Mouse (Mus musculus) MEL (cell line): Measurements from ENCODE around the gene Cc2d1a. TPM values are rescaled to one million over a fixed set of nuclear protein-coding genes. Genes with fewer than 3 reads are reported as not detected.

Experiments
- DNase-seq: peaks from one replicate; pipeline ENCODE4 v3.0.0; 2011; ENCODE audit warnings: low read depth, low spot score
- H3K27ac ChIP-seq: 2 replicates; pipeline ENCODE4 v1.5.1; 2012; ENCODE audit warnings: low read depth, mild to moderate bottlenecking, control low read depth, low read length, moderate library complexity; ENCODE audit not compliant: control insufficient read depth
- H3K27me3 ChIP-seq, 2 experiments: fragments of 150-350 bp in 1 of 2; sonication (generic) in 1 of 2; 2 replicates each; pipeline ENCODE4 v1.6.1; 2012; ENCODE audit warnings: low read length in 2 of 2, mild to moderate bottlenecking in 2 of 2, improper control_type of control experiment in 1 of 2, moderate library complexity in 1 of 2; ENCODE audit not compliant: insufficient read depth in 2 of 2, control insufficient read depth in 1 of 2
- H3K36me3 ChIP-seq, 2 experiments: 2 replicates each; pipeline ENCODE4 v1.6.1; 2012 to 2014; ENCODE audit warnings: low read length in 2 of 2, improper control_type of control experiment in 1 of 2, inconsistent platforms in 1 of 2, mild to moderate bottlenecking in 1 of 2; ENCODE audit not compliant: insufficient read depth in 2 of 2, control insufficient read depth in 1 of 2
- H3K4me1 ChIP-seq, 2 experiments: fragments of 150-350 bp in 1 of 2; sonication (generic) in 1 of 2; 2 replicates each; pipeline ENCODE4 v1.6.1; 2012; ENCODE audit warnings: low read length in 2 of 2, improper control_type of control experiment in 1 of 2, mild to moderate bottlenecking in 1 of 2; ENCODE audit not compliant: insufficient read depth in 2 of 2, control insufficient read depth in 1 of 2
- H3K4me3 ChIP-seq, 2 experiments: fragments of 150-350 bp in 1 of 2; sonication (generic) in 1 of 2; 2 replicates each; pipeline ENCODE4 v1.5.1; 2012; ENCODE audit warnings: low read depth in 2 of 2, low read length in 2 of 2, mild to moderate bottlenecking in 2 of 2, moderate library complexity in 2 of 2, control low read depth in 1 of 2, improper control_type of control experiment in 1 of 2; ENCODE audit not compliant: control insufficient read depth in 1 of 2, insufficient read depth in 1 of 2
- H3K79me2 ChIP-seq: 2 replicates; pipeline ENCODE4 v1.6.1; 2012; ENCODE audit warnings: mild to moderate bottlenecking, low read length, moderate library complexity; ENCODE audit not compliant: control insufficient read depth, poor library complexity, insufficient read depth
- H3K9ac ChIP-seq: 2 replicates; pipeline ENCODE4 v1.6.1; 2012; ENCODE audit warnings: low read depth, mild to moderate bottlenecking, control low read depth, low read length, moderate library complexity; ENCODE audit not compliant: control insufficient read depth, poor library complexity, severe bottlenecking
- H3K9me3 ChIP-seq: fragments of 150-350 bp; sonication (generic); replicated peaks from 2 replicates; pipeline ENCODE4 v1.6.1; 2012; ENCODE audit warnings: mild to moderate bottlenecking, low read length, improper control_type of control experiment, moderate library complexity; ENCODE audit not compliant: insufficient read depth
- BHLHE40 ChIP-seq: IDR thresholded peaks from 2 replicates; pipeline ENCODE4 v1.6.1; 2012; ENCODE audit warnings: low read depth, mild to moderate bottlenecking, inconsistent platforms, low read length, improper control_type of control experiment, borderline replicate concordance
- CHD1 ChIP-seq: IDR thresholded peaks from 2 replicates; pipeline ENCODE4 v1.6.1; 2012; ENCODE audit warnings: low read depth, mild to moderate bottlenecking, inconsistent platforms, low read length, improper control_type of control experiment
- CHD2 ChIP-seq: IDR thresholded peaks from 2 replicates; pipeline ENCODE4 v1.6.1; 2011; ENCODE audit warnings: low read length, improper control_type of control experiment
- CTCF ChIP-seq, 3 experiments: IDR thresholded peaks in 2 of 3; conservative IDR thresholded peaks in 1 of 3; 2 replicates each; pipeline ENCODE4 v1.5.1; 2011 to 2012; ENCODE audit warnings: low read length in 3 of 3, low read depth in 2 of 3, mild to moderate bottlenecking in 2 of 3, improper control_type of control experiment in 1 of 3, inconsistent platforms in 1 of 3, mixed read lengths in 1 of 3, moderate library complexity in 1 of 3; ENCODE audit not compliant: control insufficient read depth in 1 of 3, insufficient read depth in 1 of 3, poor library complexity in 1 of 3, severe bottlenecking in 1 of 3
- GABPA ChIP-seq: IDR thresholded peaks from 2 replicates; pipeline ENCODE4 v1.6.1; 2012; ENCODE audit warnings: low read depth, mild to moderate bottlenecking, inconsistent platforms, low read length, improper control_type of control experiment, moderate library complexity
- GATA1 ChIP-seq: IDR thresholded peaks from 2 replicates; pipeline ENCODE4 v1.6.1; 2011; ENCODE audit warnings: low read depth, low read length, improper control_type of control experiment
- JUND ChIP-seq: IDR thresholded peaks from 2 replicates; pipeline ENCODE4 v1.6.1; 2011; ENCODE audit warnings: low read depth, mild to moderate bottlenecking, improper control_type of control experiment, low read length
- KAT2A ChIP-seq: conservative IDR thresholded peaks from 2 replicates; pipeline ENCODE4 v1.6.1; 2012; ENCODE audit warnings: low read depth, low read length, improper control_type of control experiment, inconsistent platforms
- MAX ChIP-seq: IDR thresholded peaks from 2 replicates; pipeline ENCODE4 v1.6.1; 2011; ENCODE audit warnings: low read length, improper control_type of control experiment
- MEF2A ChIP-seq: IDR thresholded peaks from 2 replicates; pipeline ENCODE4 v1.6.1; 2014; ENCODE audit warnings: low read depth, mild to moderate bottlenecking, inconsistent platforms, low read length, improper control_type of control experiment; ENCODE audit not compliant: poor library complexity, insufficient replicate concordance, severe bottlenecking; ENCODE audit errors: extremely low read depth
- MXI1 ChIP-seq: IDR thresholded peaks from 2 replicates; pipeline ENCODE4 v1.6.1; 2011; ENCODE audit warnings: mild to moderate bottlenecking, low read depth, low read length, improper control_type of control experiment
- MYC ChIP-seq: IDR thresholded peaks from 2 replicates; pipeline ENCODE4 v1.6.1; 2011; ENCODE audit warnings: low read depth, mild to moderate bottlenecking, low read length, improper control_type of control experiment, moderate library complexity
- NELFE ChIP-seq: IDR thresholded peaks from 2 replicates; pipeline ENCODE4 v1.6.1; 2011; ENCODE audit warnings: low read depth, low read length, improper control_type of control experiment
- NRF1 ChIP-seq: IDR thresholded peaks from 2 replicates; pipeline ENCODE4 v1.6.1; 2014; ENCODE audit warnings: low read depth, mild to moderate bottlenecking, inconsistent platforms, low read length, improper control_type of control experiment, moderate library complexity; ENCODE audit not compliant: poor library complexity, insufficient read depth, severe bottlenecking
- POLR2A ChIP-seq, 2 experiments: IDR thresholded peaks; 2 replicates each; pipeline ENCODE4 v1.6.1; 2011 to 2012; ENCODE audit warnings: low read length in 2 of 2, mild to moderate bottlenecking in 2 of 2, control low read depth in 1 of 2, improper control_type of control experiment in 1 of 2, low read depth in 1 of 2, moderate library complexity in 1 of 2; ENCODE audit not compliant: control insufficient read depth in 1 of 2, insufficient read depth in 1 of 2, poor library complexity in 1 of 2
- POLR2AphosphoS2 ChIP-seq: IDR thresholded peaks from 2 replicates; pipeline ENCODE4 v1.6.1; 2011; ENCODE audit warnings: low read length, improper control_type of control experiment
- POLR2AphosphoS5 ChIP-seq: IDR thresholded peaks from 2 replicates; pipeline ENCODE4 v1.6.1; 2012; ENCODE audit warnings: low read depth, borderline replicate concordance, mild to moderate bottlenecking, inconsistent platforms, low read length, moderate library complexity, mixed read lengths
- RCOR1 ChIP-seq: IDR thresholded peaks from 2 replicates; pipeline ENCODE4 v1.6.1; 2012; ENCODE audit warnings: low read depth, mild to moderate bottlenecking, inconsistent platforms, low read length, improper control_type of control experiment
- SIN3A ChIP-seq: IDR thresholded peaks from 2 replicates; pipeline ENCODE4 v1.6.1; 2012; ENCODE audit warnings: low read length, improper control_type of control experiment, inconsistent platforms
- SMC3 ChIP-seq: IDR thresholded peaks from 2 replicates; pipeline ENCODE4 v1.6.1; 2011; ENCODE audit warnings: low read depth, low read length, improper control_type of control experiment
- TAL1 ChIP-seq: IDR thresholded peaks from 2 replicates; pipeline ENCODE4 v1.6.1; 2012; ENCODE audit warnings: mild to moderate bottlenecking, inconsistent platforms, low read length, moderate library complexity, mixed read lengths
- TBP ChIP-seq: IDR thresholded peaks from 2 replicates; pipeline ENCODE4 v1.8.0; 2011; ENCODE audit warnings: low read depth, low read length, improper control_type of control experiment
- TCF12 ChIP-seq: IDR thresholded peaks from 2 replicates; pipeline ENCODE4 v1.6.1; 2014; ENCODE audit warnings: low read depth, mild to moderate bottlenecking, inconsistent platforms, low read length, improper control_type of control experiment, moderate library complexity
- UBTF ChIP-seq: IDR thresholded peaks from 2 replicates; pipeline ENCODE4 v1.6.1; 2012; ENCODE audit warnings: low read depth, mild to moderate bottlenecking, inconsistent platforms, low read length, improper control_type of control experiment, moderate library complexity, borderline replicate concordance; ENCODE audit not compliant: insufficient read depth
- USF1 ChIP-seq: IDR thresholded peaks from 2 replicates; pipeline ENCODE4 v1.6.1; 2014; ENCODE audit warnings: low read depth, mild to moderate bottlenecking, inconsistent platforms, low read length, improper control_type of control experiment, moderate library complexity
- USF2 ChIP-seq, 2 experiments: IDR thresholded peaks; 2 replicates each; pipeline ENCODE4 v1.6.1; 2011 to 2012; ENCODE audit warnings: improper control_type of control experiment in 2 of 2, low read length in 2 of 2, borderline replicate concordance in 1 of 2, inconsistent platforms in 1 of 2, low read depth in 1 of 2, mild to moderate bottlenecking in 1 of 2; ENCODE audit not compliant: insufficient read depth in 1 of 2
- ZKSCAN1 ChIP-seq: IDR thresholded peaks from 2 replicates; pipeline ENCODE4 v1.6.1; 2012; ENCODE audit warnings: low read depth, mild to moderate bottlenecking, inconsistent platforms, low read length, improper control_type of control experiment, moderate library complexity
- polyA plus RNA-seq, 2 experiments: library from polyadenylated mRNA; stranded (reverse) in 1 of 2; unstranded in 1 of 2; fragments of >175 nt in 1 of 2; fragments of >200 nt in 1 of 2; gene quantifications; 2 replicates each; pipeline versions ENCODE4 v1.2.1 to v1.2.4; 2012; ENCODE audit warnings: low replicate concordance in 2 of 2, low read depth in 1 of 2; ENCODE audit not compliant: insufficient read length in 2 of 2, insufficient read depth in 1 of 2, missing spikeins in 1 of 2
- total RNA-seq: library from RNA; depleted of rRNA; stranded (reverse); fragments of 300-350 nt; gene quantifications from 2 replicates; pipeline ENCODE4 v1.2.3, GENCODE M21; 2012

Cc2d1a gene
- total and polyA plus RNA-seq, 3 experiments = 9.1 to 18.7 TPM; not detected in 1

DNA sequence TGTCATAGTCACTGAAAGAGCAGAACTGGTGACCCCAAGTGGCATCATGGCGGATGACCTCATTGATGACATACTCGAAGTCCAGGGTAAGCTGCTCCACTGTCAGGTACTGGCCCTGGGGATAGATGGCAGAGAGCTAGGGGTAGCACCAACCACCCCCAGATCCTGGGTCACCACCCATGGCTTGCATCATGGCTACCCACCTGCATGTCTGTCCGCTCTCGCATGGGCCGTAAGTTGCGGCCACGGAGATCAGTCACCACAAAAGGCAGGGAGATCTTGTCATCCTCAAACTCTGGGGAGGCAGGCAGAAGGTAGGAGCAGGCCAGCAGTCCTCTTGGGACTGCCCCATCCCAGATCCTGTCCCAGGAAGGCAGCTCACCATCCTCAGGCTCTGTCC lies 49.4 kb downstream of the Cc2d1a start:
- no peak overlapping the region for H3K9ac ChIP-seq
- peaks cover 0 to 3% of the 10 kb centered on the region in 2 experiments; a peak in 1 of 4 replicates for H3K4me1 ChIP-seq
- DNase-seq = no peak
- no peak overlapping the region for H3K4me3 ChIP-seq
- TF ChIP-seq USF2 (IDR thresholded peaks at IDR 0.05; ENCODE audit: borderline replicate concordance in 1 of 2, insufficient read depth in 1 of 2, low read depth in 1 of 2, low read length in 2 of 2) (no peak), KAT2A (no peak), SMC3 (no peak), MYC (no peak), CHD1 (no peak), MEF2A (no peak), BHLHE40 (no peak), GATA1 (no peak), TBP (no peak), SIN3A (no peak), NELFE (no peak), POLR2AphosphoS5 (no peak), JUND (no peak), USF1 (no peak), POLR2A (IDR thresholded peaks at IDR 0.05; ENCODE audit: control insufficient read depth in 1 of 2, insufficient read depth in 1 of 2, low read depth in 1 of 2, low read length in 2 of 2, poor library complexity in 1 of 2) (no peak), POLR2AphosphoS2 (no peak), CHD2 (no peak), CTCF (IDR thresholded peaks at IDR 0.05 in 2 of 3, conservative IDR thresholded peaks at IDR 0.05 in 1 of 3; ENCODE audit: control insufficient read depth in 1 of 3, insufficient read depth in 1 of 3, low read depth in 2 of 3, low read length in 3 of 3, poor library complexity in 1 of 3, severe bottlenecking in 1 of 3) (no peak)
- TF ChIP-seq, all 39 proteins: peak for 0
- Histone ChIP-seq H3K79me2 (peaks cover 2% of the 10 kb centered on the region; the same call in 1 of the 2 replicates), H3K36me3 (peaks cover 0 to 2% of the 10 kb centered on the region in 2 experiments; a peak in 2 of 4 replicates), H3K9me3 (no peaks in the 10 kb centered on the region), H3K27ac (no peak overlapping the region), H3K27me3 (no peaks in the 10 kb centered on the region)

DNA sequence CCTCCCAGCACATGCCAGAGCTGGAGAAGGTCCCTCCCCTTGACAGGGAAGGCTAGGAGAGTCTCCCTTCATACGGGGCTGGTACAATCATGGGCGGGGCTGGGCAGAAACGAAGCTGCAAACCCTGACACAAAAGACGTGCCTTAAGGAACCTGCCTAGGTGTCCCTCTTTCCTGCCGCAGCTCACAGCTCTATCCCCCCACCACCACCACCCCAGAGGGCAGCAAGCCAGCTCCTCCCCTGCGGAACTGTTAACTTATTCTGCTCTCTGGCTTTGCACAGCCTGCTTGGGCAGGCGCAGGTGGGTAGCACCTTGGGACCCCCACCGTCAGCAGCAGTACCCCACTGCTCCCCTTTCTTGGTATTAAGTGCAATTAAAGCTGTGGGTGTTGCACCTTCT lies 51.7 kb downstream of the Cc2d1a start:
- Histone ChIP-seq H3K79me2 (no peaks in the 10 kb centered on the region), H3K9me3 (no peaks in the 10 kb centered on the region), H3K9ac (no peak overlapping the region), H3K27me3 (no peaks in the 10 kb centered on the region), H3K27ac (no peak overlapping the region), H3K4me1 (no peaks in the 10 kb centered on the region), H3K36me3 (no peaks in the 10 kb centered on the region; a peak in 1 of 4 replicates), H3K4me3 (no peak overlapping the region)
- TF ChIP-seq NRF1 = no peak
- TF ChIP-seq TCF12 = no peak
- no peak for TF ChIP-seq CTCF (IDR thresholded peaks at IDR 0.05 in 2 of 3, conservative IDR thresholded peaks at IDR 0.05 in 1 of 3; ENCODE audit: control insufficient read depth in 1 of 3, insufficient read depth in 1 of 3, low read depth in 2 of 3, low read length in 3 of 3, poor library complexity in 1 of 3, severe bottlenecking in 1 of 3)
- no peak for TF ChIP-seq ZKSCAN1
- TF ChIP-seq GABPA = no peak
- no peak for TF ChIP-seq UBTF
- no peak for TF ChIP-seq TAL1
- no peak for TF ChIP-seq RCOR1
- TF ChIP-seq MEF2A = no peak
- TF ChIP-seq MAX = no peak
- TF ChIP-seq MXI1 = no peak
- DNase-seq = no peak
